Mouse (Mus musculus): Measurements from ENCODE around the gene Vwa5b2. TPM values are rescaled to one million over a fixed set of nuclear protein-coding genes. Genes with fewer than 3 reads are reported as not detected.

Gene Vwa5b2
- polyA plus RNA-seq, 1 experiment = 1.2 TPM

DNA sequence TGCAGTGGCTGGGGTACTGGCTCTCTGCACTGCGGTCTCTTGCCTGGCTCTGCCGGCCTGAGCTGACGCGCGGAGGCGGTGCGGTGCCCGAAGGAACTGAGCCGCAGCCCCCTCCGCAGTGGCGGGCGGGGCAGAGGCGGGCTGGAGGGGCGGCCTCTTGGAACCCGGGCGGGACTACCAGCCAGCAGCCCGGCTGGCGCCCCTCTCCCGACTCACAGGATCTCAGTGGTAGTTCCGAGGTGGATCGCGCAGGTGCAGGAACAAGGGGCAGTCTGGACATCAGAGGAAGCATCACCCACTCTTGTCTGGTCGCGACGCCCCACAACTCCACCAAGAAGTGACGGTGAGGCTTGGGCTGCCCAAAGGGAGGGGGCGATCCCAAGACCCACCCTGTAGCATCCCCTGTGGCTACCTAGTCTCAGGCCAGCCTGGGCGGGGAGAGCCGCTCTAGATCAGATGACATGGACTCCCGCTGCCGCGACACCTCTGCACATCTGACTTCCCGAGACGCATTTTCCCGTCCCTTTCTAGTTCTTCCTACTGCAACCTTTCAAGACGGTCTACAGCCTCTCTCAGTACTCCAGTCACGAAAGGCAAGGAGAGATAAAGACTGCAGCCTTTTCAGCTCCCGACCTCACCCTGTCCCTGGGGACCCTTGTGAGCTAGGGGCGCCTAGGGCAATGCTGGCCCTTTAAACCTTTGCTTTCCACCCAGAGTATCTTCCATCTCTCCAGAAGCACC lies 838 bp downstream of the Vwa5b2 start:
- H3K9me3 ChIP-seq (replicated peaks; ENCODE audit: control insufficient read depth, insufficient read depth, low read length, poor library complexity, severe bottlenecking) = no peaks in the 10 kb centered on the region
- peak overlapping the region; percentile 68 for H3K4me3 ChIP-seq (ENCODE audit: low read depth, low read length)
- no peak for TF ChIP-seq CTCF (IDR thresholded peaks at IDR 0.05; ENCODE audit: low read depth, low read length)
- no peak for TF ChIP-seq EP300 (IDR thresholded peaks at IDR 0.05; ENCODE audit: insufficient read depth, low read depth, low read length)
- no peak for TF ChIP-seq POLR2A (IDR thresholded peaks at IDR 0.05; ENCODE audit: insufficient read depth, low read length)
- H3K9ac ChIP-seq (ENCODE audit: low read depth, poor library complexity, severe bottlenecking) = peak overlapping the region; percentile 21; the same call in 1 of the 2 replicates
- H3K27ac ChIP-seq (ENCODE audit: insufficient read depth, low read length) = no peak overlapping the region
- H3K4me1 ChIP-seq (ENCODE audit: control insufficient read depth, insufficient read depth, low read length) = no peaks in the 10 kb centered on the region
- no peaks in the 10 kb centered on the region for H3K36me3 ChIP-seq (ENCODE audit: control insufficient read depth, insufficient read depth, low read length, poor library complexity, severe bottlenecking)
- H3K27me3 ChIP-seq (ENCODE audit: control insufficient read depth, insufficient read depth, low read length, poor library complexity, severe bottlenecking) = no peaks in the 10 kb centered on the region; the same call in 1 of the 2 replicates

DNA sequence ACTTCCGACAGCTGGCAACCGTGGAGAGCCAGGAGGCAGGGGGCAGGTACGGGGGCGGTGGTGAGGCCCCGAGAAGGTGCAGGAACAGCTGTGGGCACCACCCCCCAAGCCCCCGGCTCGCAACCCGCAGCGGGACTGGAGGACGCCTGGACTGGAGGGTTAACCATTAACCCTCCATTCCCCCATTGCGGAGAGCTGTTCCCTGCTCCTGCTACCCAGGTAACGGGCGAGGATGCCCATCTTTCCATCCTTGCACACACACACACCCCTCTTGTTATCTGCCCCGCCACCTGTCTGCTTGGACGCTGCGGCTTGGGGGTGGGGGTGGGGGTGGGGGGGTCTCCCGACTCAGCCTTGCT lies 1.4 kb downstream of the Vwa5b2 start:
- Histone ChIP-seq H3K4me3 (ENCODE audit: low read depth, low read length) (peak overlapping the region; percentile 68; the same call in 1 of the 2 replicates), H3K27ac (ENCODE audit: insufficient read depth, low read length) (no peak overlapping the region), H3K27me3 (ENCODE audit: control insufficient read depth, insufficient read depth, low read length, poor library complexity, severe bottlenecking) (no peaks in the 10 kb centered on the region; the same call in 1 of the 2 replicates), H3K4me1 (ENCODE audit: control insufficient read depth, insufficient read depth, low read length) (no peaks in the 10 kb centered on the region), H3K9me3 (replicated peaks; ENCODE audit: control insufficient read depth, insufficient read depth, low read length, poor library complexity, severe bottlenecking) (no peaks in the 10 kb centered on the region), H3K36me3 (ENCODE audit: control insufficient read depth, insufficient read depth, low read length, poor library complexity, severe bottlenecking) (no peaks in the 10 kb centered on the region), H3K9ac (ENCODE audit: low read depth, poor library complexity, severe bottlenecking) (no peak overlapping the region)
- TF ChIP-seq CTCF (IDR thresholded peaks at IDR 0.05; ENCODE audit: low read depth, low read length) (no peak), EP300 (IDR thresholded peaks at IDR 0.05; ENCODE audit: insufficient read depth, low read depth, low read length) (no peak), POLR2A (IDR thresholded peaks at IDR 0.05; ENCODE audit: insufficient read depth, low read length) (no peak)

GRCm38 (mm10) chr16:20591076-20591705 lies 1.9 kb downstream of the Vwa5b2 start:
- Histone ChIP-seq H3K9ac (ENCODE audit: low read depth, poor library complexity, severe bottlenecking) (no peak overlapping the region), H3K36me3 (ENCODE audit: control insufficient read depth, insufficient read depth, low read length, poor library complexity, severe bottlenecking) (no peaks in the 10 kb centered on the region), H3K4me3 (ENCODE audit: low read depth, low read length) (peak overlapping the region; percentile 35), H3K27ac (ENCODE audit: insufficient read depth, low read length) (no peak overlapping the region), H3K27me3 (ENCODE audit: control insufficient read depth, insufficient read depth, low read length, poor library complexity, severe bottlenecking) (no peaks in the 10 kb centered on the region; the same call in 1 of the 2 replicates), H3K9me3 (replicated peaks; ENCODE audit: control insufficient read depth, insufficient read depth, low read length, poor library complexity, severe bottlenecking) (no peaks in the 10 kb centered on the region), H3K4me1 (ENCODE audit: control insufficient read depth, insufficient read depth, low read length) (no peaks in the 10 kb centered on the region)
- TF ChIP-seq EP300 (IDR thresholded peaks at IDR 0.05; ENCODE audit: insufficient read depth, low read depth, low read length) (no peak), CTCF (IDR thresholded peaks at IDR 0.05; ENCODE audit: low read depth, low read length) (no peak), POLR2A (IDR thresholded peaks at IDR 0.05; ENCODE audit: insufficient read depth, low read length) (no peak)

GRCm38 (mm10) chr16:20595060-20595673 lies 5.9 kb downstream of the Vwa5b2 start:
- TF ChIP-seq EP300 (IDR thresholded peaks at IDR 0.05; ENCODE audit: insufficient read depth, low read depth, low read length) (no peak), POLR2A (IDR thresholded peaks at IDR 0.05; ENCODE audit: insufficient read depth, low read length) (no peak), CTCF (IDR thresholded peaks at IDR 0.05; ENCODE audit: low read depth, low read length) (no peak)
- Histone ChIP-seq H3K9me3 (replicated peaks; ENCODE audit: control insufficient read depth, insufficient read depth, low read length, poor library complexity, severe bottlenecking) (no peaks in the 10 kb centered on the region), H3K4me1 (ENCODE audit: control insufficient read depth, insufficient read depth, low read length) (no peaks in the 10 kb centered on the region), H3K27ac (ENCODE audit: insufficient read depth, low read length) (no peak overlapping the region), H3K36me3 (ENCODE audit: control insufficient read depth, insufficient read depth, low read length, poor library complexity, severe bottlenecking) (no peaks in the 10 kb centered on the region), H3K9ac (ENCODE audit: low read depth, poor library complexity, severe bottlenecking) (no peak overlapping the region), H3K4me3 (ENCODE audit: low read depth, low read length) (no peak overlapping the region), H3K27me3 (ENCODE audit: control insufficient read depth, insufficient read depth, low read length, poor library complexity, severe bottlenecking) (no peaks in the 10 kb centered on the region)

- Histone ChIP-seq H3K4me3 (ENCODE audit: low read depth, low read length) (no peak overlapping the region), H3K36me3 (ENCODE audit: control insufficient read depth, insufficient read depth, low read length, poor library complexity, severe bottlenecking) (no peaks in the 10 kb centered on the region), H3K27ac (ENCODE audit: insufficient read depth, low read length) (no peak overlapping the region), H3K9me3 (replicated peaks; ENCODE audit: control insufficient read depth, insufficient read depth, low read length, poor library complexity, severe bottlenecking) (no peaks in the 10 kb centered on the region), H3K4me1 (ENCODE audit: control insufficient read depth, insufficient read depth, low read length) (no peaks in the 10 kb centered on the region), H3K27me3 (ENCODE audit: control insufficient read depth, insufficient read depth, low read length, poor library complexity, severe bottlenecking) (no peaks in the 10 kb centered on the region), H3K9ac (ENCODE audit: low read depth, poor library complexity, severe bottlenecking) (no peak overlapping the region)
- TF ChIP-seq CTCF (IDR thresholded peaks at IDR 0.05; ENCODE audit: low read depth, low read length) = no peak
- no peak for TF ChIP-seq POLR2A (IDR thresholded peaks at IDR 0.05; ENCODE audit: insufficient read depth, low read length)
- TF ChIP-seq EP300 (IDR thresholded peaks at IDR 0.05; ENCODE audit: insufficient read depth, low read depth, low read length) = no peak
These were observed 6.5 kb downstream of the Vwa5b2 start for GRCm38 (mm10) chr16:20595737-20596136.
